Mouse (Mus musculus) heart, adult 9 months (tissue): Measurements from ENCODE around the gene Gpr87.

Source experiments
- DNase-seq, 2 experiments: peaks; one replicate each; pipeline ENCODE4 v3.0.0; 2022; ENCODE audit warnings: low spot score in 2 of 2

The Gpr87 gene

GRCm38 (mm10) chr3:59194938-59195337 lies at the start of gene Gpr87:
Gene Gpr87 (minus strand): TSS chr3:59195104.
- DNase-seq = no peak

GRCm38 (mm10) chr3:59243384-59243783 lies 48.5 kb upstream of the Gpr87 start:
- no peak for DNase-seq

GRCm38 (mm10) chr3:59234878-59235277 lies 40.0 kb upstream of the Gpr87 start:
- DNase-seq = no peak

- DNase-seq = no peak
Observed at GRCm38 (mm10) chr3:59230912-59231311, 36.0 kb upstream of the Gpr87 start.

- DNase-seq = peak; percentile 60 to 79
Observed at GRCm38 (mm10) chr3:59228730-59229551, 34.0 kb upstream of the Gpr87 start.

GRCm38 (mm10) chr3:59227696-59228095 lies 32.8 kb upstream of the Gpr87 start:
- no peak for DNase-seq

- no peak for DNase-seq
Observed at GRCm38 (mm10) chr3:59225411-59225810, 30.5 kb upstream of the Gpr87 start.

GRCm38 (mm10) chr3:59222303-59222702 lies 27.4 kb upstream of the Gpr87 start:
- no peak for DNase-seq

- no peak for DNase-seq
Observed at GRCm38 (mm10) chr3:59219326-59219725, 24.4 kb upstream of the Gpr87 start.

- no peak for DNase-seq
Observed at GRCm38 (mm10) chr3:59217211-59217610, 22.3 kb upstream of the Gpr87 start.

- no peak for DNase-seq
Observed at GRCm38 (mm10) chr3:59212404-59212803, 17.5 kb upstream of the Gpr87 start.

- peak in 1 of 2 experiments; percentile 47 for DNase-seq
Observed at GRCm38 (mm10) chr3:59211784-59212183, 16.9 kb upstream of the Gpr87 start.

- DNase-seq = no peak
Observed at GRCm38 (mm10) chr3:59210727-59211126, 15.8 kb upstream of the Gpr87 start, which contains the start of gene P2ry13. Gene P2ry13 (minus strand): TSS chr3:59210882.

GRCm38 (mm10) chr3:59210089-59210488 lies 15.2 kb upstream of the Gpr87 start:
- no peak for DNase-seq

GRCm38 (mm10) chr3:59208650-59209548 lies 14.0 kb upstream of the Gpr87 start:
- peak in 1 of 2 experiments; percentile 59 for DNase-seq

- DNase-seq = no peak
Observed at GRCm38 (mm10) chr3:59205941-59206340, 11.0 kb upstream of the Gpr87 start.

GRCm38 (mm10) chr3:59204719-59205503 lies 10.0 kb upstream of the Gpr87 start:
- no peak for DNase-seq

GRCm38 (mm10) chr3:59203802-59204520 lies 9.1 kb upstream of the Gpr87 start:
- DNase-seq = no peak

GRCm38 (mm10) chr3:59197329-59197948 lies 2.5 kb upstream of the Gpr87 start:
- DNase-seq = no peak

GRCm38 (mm10) chr3:59194099-59194498 lies 805 bp downstream of the Gpr87 start:
- no peak for DNase-seq

- DNase-seq = no peak
Observed at GRCm38 (mm10) chr3:59191674-59192073, 3.2 kb downstream of the Gpr87 start.
